Mouse (Mus musculus): ENCODE data around the gene Xab2. TPM values are rescaled to one million over a fixed set of nuclear protein-coding genes. Genes with fewer than 3 reads are reported as not detected.

Xab2 gene
- polyA plus RNA-seq, 1 experiment from 2014 or later: 69.3 TPM

GRCm38 (mm10) chr8:3576211-3576960, 44.7 kb downstream of the Xab2 start:
- H3K4me3 ChIP-seq (replicated peaks; ENCODE audit: low read length): no peak overlapping the region
- no peaks in the 10 kb centered on the region for H3K4me1 ChIP-seq (replicated peaks; ENCODE audit: control insufficient read depth, insufficient read depth, low read length)
- 86% methylated on average over 15 of the region's 15 CpGs for WGBS
- no peak overlapping the region for H3K27ac ChIP-seq (ENCODE audit: low read length)
- no peak for ATAC-seq
- H3K27me3 ChIP-seq (replicated peaks; ENCODE audit: control insufficient read depth, insufficient read depth, low read length): no peaks in the 10 kb centered on the region
- no peak overlapping the region for H3K4me2 ChIP-seq (ENCODE audit: low read length)
- no peaks in the 10 kb centered on the region for H3K9me3 ChIP-seq (ENCODE audit: control insufficient read depth, low read length)
- H3K36me3 ChIP-seq (ENCODE audit: control insufficient read depth, insufficient read depth): no peaks in the 10 kb centered on the region
- H3K9ac ChIP-seq (replicated peaks; ENCODE audit: low read depth, low read length): no peak overlapping the region

- WGBS: 92% methylated on average over 3 of the region's 3 CpGs
- H3K36me3 ChIP-seq (ENCODE audit: control insufficient read depth, insufficient read depth): no peaks in the 10 kb centered on the region
- no peak overlapping the region for H3K9ac ChIP-seq (replicated peaks; ENCODE audit: low read depth, low read length)
- no peaks in the 10 kb centered on the region for H3K4me1 ChIP-seq (replicated peaks; ENCODE audit: control insufficient read depth, insufficient read depth, low read length)
- no peaks in the 10 kb centered on the region for H3K27me3 ChIP-seq (replicated peaks; ENCODE audit: control insufficient read depth, insufficient read depth, low read length)
- H3K4me2 ChIP-seq (ENCODE audit: low read length): no peak overlapping the region
- ATAC-seq: no peak
- no peak overlapping the region for H3K27ac ChIP-seq (ENCODE audit: low read length)
- no peak overlapping the region for H3K4me3 ChIP-seq (replicated peaks; ENCODE audit: low read length)
- H3K9me3 ChIP-seq (ENCODE audit: control insufficient read depth, low read length): no peaks in the 10 kb centered on the region
Measured at GRCm38 (mm10) chr8:3574546-3574945, 46.6 kb downstream of the Xab2 start.

DNA sequence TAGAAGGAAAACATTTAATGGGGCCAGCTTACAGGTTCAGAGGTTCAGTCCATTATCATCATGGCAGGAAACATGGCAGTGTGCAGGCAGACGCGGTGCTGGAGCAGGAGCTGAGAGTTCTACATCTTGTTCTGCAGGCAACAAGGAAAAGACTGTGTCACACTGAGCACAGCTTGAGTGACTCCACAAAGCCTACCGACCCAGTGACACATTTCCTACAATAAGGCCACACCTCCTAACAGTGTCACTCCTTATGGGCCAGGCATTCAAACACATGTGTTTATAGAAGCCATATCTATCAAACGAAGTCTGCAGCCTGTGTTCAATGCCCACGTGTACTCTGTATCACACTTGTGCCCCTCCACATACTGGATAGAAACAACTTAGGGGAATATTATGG, 51.3 kb downstream of the Xab2 start:
- Histone ChIP-seq H3K27ac (ENCODE audit: low read length) (no peak overlapping the region), H3K27me3 (replicated peaks; ENCODE audit: control insufficient read depth, insufficient read depth, low read length) (no peaks in the 10 kb centered on the region), H3K36me3 (ENCODE audit: control insufficient read depth, insufficient read depth) (no peaks in the 10 kb centered on the region), H3K4me2 (ENCODE audit: low read length) (no peak overlapping the region), H3K4me3 (replicated peaks; ENCODE audit: low read length) (no peak overlapping the region), H3K9ac (replicated peaks; ENCODE audit: low read depth, low read length) (no peak overlapping the region), H3K9me3 (ENCODE audit: control insufficient read depth, low read length) (no peaks in the 10 kb centered on the region), H3K4me1 (replicated peaks; ENCODE audit: control insufficient read depth, insufficient read depth, low read length) (0 out of 2 replicates have a peak, but pooled peaks cover 2% of the 10 kb centered on the region)
- no peak for ATAC-seq
- 86% methylated on average over 5 of the region's 5 CpGs for WGBS

- no peaks in the 10 kb centered on the region for H3K36me3 ChIP-seq (ENCODE audit: control insufficient read depth, insufficient read depth)
- H3K27me3 ChIP-seq (replicated peaks; ENCODE audit: control insufficient read depth, insufficient read depth, low read length): no peaks in the 10 kb centered on the region
- no peak overlapping the region for H3K4me2 ChIP-seq (ENCODE audit: low read length)
- WGBS: 7% methylated on average over 7 of the region's 7 CpGs
- H3K9me3 ChIP-seq (ENCODE audit: control insufficient read depth, low read length): no peaks in the 10 kb centered on the region
- no peak for ATAC-seq
- H3K4me1 ChIP-seq (replicated peaks; ENCODE audit: control insufficient read depth, insufficient read depth, low read length): 0 out of 2 replicates have a peak, but pooled peaks cover 2% of the 10 kb centered on the region
- no peak overlapping the region for H3K27ac ChIP-seq (ENCODE audit: low read length)
- no peak overlapping the region for H3K9ac ChIP-seq (replicated peaks; ENCODE audit: low read depth, low read length)
- H3K4me3 ChIP-seq (replicated peaks; ENCODE audit: low read length): no peak overlapping the region
Measured at GRCm38 (mm10) chr8:3568378-3568777, 52.7 kb downstream of the Xab2 start.

GRCm38 (mm10) chr8:3567641-3568371, 53.3 kb downstream of the Xab2 start, which contains the start of gene C330021F23Rik:
Gene C330021F23Rik, plus strand, starts transcription at chr8:3567990.
- Histone ChIP-seq H3K4me2 (ENCODE audit: low read length) (peak within 1 kb of the TSS; percentile 3), H3K4me1 (replicated peaks; ENCODE audit: control insufficient read depth, insufficient read depth, low read length) (0 out of 2 replicates have a peak, but pooled peaks cover 2% of the 10 kb centered on the region), H3K9ac (replicated peaks; ENCODE audit: low read depth, low read length) (no peak within 1 kb of the TSS), H3K4me3 (replicated peaks; ENCODE audit: low read length) (no peak within 1 kb of the TSS), H3K9me3 (ENCODE audit: control insufficient read depth, low read length) (no peaks in the 10 kb centered on the region), H3K27ac (ENCODE audit: low read length) (no peak within 1 kb of the TSS), H3K36me3 (ENCODE audit: control insufficient read depth, insufficient read depth) (no peaks in the 10 kb centered on the region), H3K27me3 (replicated peaks; ENCODE audit: control insufficient read depth, insufficient read depth, low read length) (no peaks in the 10 kb centered on the region)
- ATAC-seq: no peak
- WGBS: 1% methylated on average over 12 of the region's 12 CpGs

Other genes starting within 250 kb of the Xab2 start
- gene Arhgef18, start 228.3 kb downstream of the Xab2 start, polyA plus RNA-seq (2015; fragmentation: Nextera tagmentation; extraction: Ambion mirVana): 12.5 and 12.9 TPM in 2 replicates
- gene Pex11g, start 153.6 kb downstream of the Xab2 start, polyA plus RNA-seq (2015; fragmentation: Nextera tagmentation; extraction: Ambion mirVana): 3.0 and 3.7 TPM in 2 replicates
- gene Tex45, start 150.5 kb downstream of the Xab2 start, polyA plus RNA-seq (2015; fragmentation: Nextera tagmentation; extraction: Ambion mirVana): 0.16 TPM in 2 replicates
- gene Zfp358, start 128.2 kb downstream of the Xab2 start, polyA plus RNA-seq (2015; fragmentation: Nextera tagmentation; extraction: Ambion mirVana): 75.4 and 76.7 TPM in 2 replicates
- 88.3 and 111 TPM in 2 replicates for gene Mcoln1, start 120.9 kb downstream of the Xab2 start, polyA plus RNA-seq (2015; fragmentation: Nextera tagmentation; extraction: Ambion mirVana)
- gene Pnpla6, start 105.9 kb downstream of the Xab2 start, polyA plus RNA-seq (2015; fragmentation: Nextera tagmentation; extraction: Ambion mirVana): 27.3 and 36.0 TPM in 2 replicates
- 0.29 and 0.56 TPM in 2 replicates for gene C330021F23Rik, start 53.3 kb downstream of the Xab2 start, polyA plus RNA-seq (2015; fragmentation: Nextera tagmentation; extraction: Ambion mirVana)
- gene Camsap3, start 34.0 kb downstream of the Xab2 start, polyA plus RNA-seq (2015; fragmentation: Nextera tagmentation; extraction: Ambion mirVana): 38.1 and 39.3 TPM in 2 replicates
- gene Pet100, start 232 bp upstream of the Xab2 start, polyA plus RNA-seq (2015; fragmentation: Nextera tagmentation; extraction: Ambion mirVana): 79.0 and 83.6 TPM in 2 replicates
- 0.41 and 0.98 TPM in 2 replicates for gene Pcp2, start 4.2 kb upstream of the Xab2 start, polyA plus RNA-seq (2015; fragmentation: Nextera tagmentation; extraction: Ambion mirVana)
- gene Stxbp2, start 9.6 kb upstream of the Xab2 start, polyA plus RNA-seq (2015; fragmentation: Nextera tagmentation; extraction: Ambion mirVana): 49.6 and 85.0 TPM in 2 replicates
- 0.45 and 0.71 TPM in 2 replicates for gene Retn, start 34.5 kb upstream of the Xab2 start, polyA plus RNA-seq (2015; fragmentation: Nextera tagmentation; extraction: Ambion mirVana)
- gene Mcemp1, start 44.4 kb upstream of the Xab2 start, polyA plus RNA-seq (2015; fragmentation: Nextera tagmentation; extraction: Ambion mirVana): not detected in 2 replicates
- 10.0 and 14.2 TPM in 2 replicates for gene Fcor, start 51.0 kb upstream of the Xab2 start, polyA plus RNA-seq (2015; fragmentation: Nextera tagmentation; extraction: Ambion mirVana)
- 64.8 and 69.6 TPM in 2 replicates for gene Trappc5, start 55.0 kb upstream of the Xab2 start, polyA plus RNA-seq (2015; fragmentation: Nextera tagmentation; extraction: Ambion mirVana)
- 0.25 and 0.30 TPM in 2 replicates for gene Fcer2a, start 72.9 kb upstream of the Xab2 start, polyA plus RNA-seq (2015; fragmentation: Nextera tagmentation; extraction: Ambion mirVana)
- not detected in 2 replicates for gene Clec4g, start 99.3 kb upstream of the Xab2 start, polyA plus RNA-seq (2015; fragmentation: Nextera tagmentation; extraction: Ambion mirVana)
- gene Cd209a, start 127.7 kb upstream of the Xab2 start, polyA plus RNA-seq (2015; fragmentation: Nextera tagmentation; extraction: Ambion mirVana): not detected in 2 replicates
- not detected in 2 replicates for gene Cd209e, start 233.0 kb upstream of the Xab2 start, polyA plus RNA-seq (2015; fragmentation: Nextera tagmentation; extraction: Ambion mirVana)